Mouse (Mus musculus): ENCODE data around the gene Fzd7. TPM values are rescaled to one million over a fixed set of nuclear protein-coding genes. Genes with fewer than 3 reads are reported as not detected.
A peak's percentile ranks its signal among the peaks of the same experiment; 100 is the strongest.

Gene Fzd7
- polyA plus RNA-seq, 1 experiment from 2014 or later = 3.5 TPM

GRCm38 (mm10) chr1:59448497-59449270, 33.5 kb upstream of the Fzd7 start:
- Histone ChIP-seq H3K9ac (replicated peaks) (no peak overlapping the region), H3K27ac (replicated peaks) (no peak overlapping the region; the same call in 1 of the 2 replicates), H3K4me2 (peak overlapping the region; percentile 36), H3K36me3 (no peaks in the 10 kb centered on the region), H3K9me3 (replicated peaks) (no peaks in the 10 kb centered on the region), H3K4me1 (peaks cover 16% of the 10 kb centered on the region), H3K27me3 (replicated peaks) (no peaks in the 10 kb centered on the region), H3K4me3 (replicated peaks) (no peak overlapping the region)
- WGBS = 48% methylated on average over 11 of the region's 11 CpGs
- ATAC-seq (ENCODE audit: low FRiP score) = no peak

- peak overlapping the region; percentile 36 for H3K4me2 ChIP-seq
- WGBS = 14% methylated on average over 11 of the region's 11 CpGs
- no peaks in the 10 kb centered on the region for H3K9me3 ChIP-seq (replicated peaks)
- no peaks in the 10 kb centered on the region for H3K36me3 ChIP-seq
- H3K9ac ChIP-seq (replicated peaks) = no peak overlapping the region
- H3K4me3 ChIP-seq (replicated peaks) = no peak overlapping the region
- peaks cover 16% of the 10 kb centered on the region for H3K4me1 ChIP-seq
- no peaks in the 10 kb centered on the region for H3K27me3 ChIP-seq (replicated peaks)
- ATAC-seq (ENCODE audit: low FRiP score) = no peak
- H3K27ac ChIP-seq (replicated peaks) = no peak overlapping the region; the same call in 1 of the 2 replicates
Measured at GRCm38 (mm10) chr1:59449423-59449822, 32.8 kb upstream of the Fzd7 start.

- Histone ChIP-seq H3K4me1 (peaks cover 16% of the 10 kb centered on the region), H3K27ac (replicated peaks) (no peak overlapping the region), H3K4me3 (replicated peaks) (no peak overlapping the region), H3K36me3 (no peaks in the 10 kb centered on the region), H3K4me2 (no peak overlapping the region), H3K9me3 (replicated peaks) (no peaks in the 10 kb centered on the region), H3K27me3 (replicated peaks) (no peaks in the 10 kb centered on the region), H3K9ac (replicated peaks) (no peak overlapping the region)
- 0 out of 2 replicates have a peak, but pooled peaks have one; percentile 19 for ATAC-seq (ENCODE audit: low FRiP score)
- 87% methylated on average over 11 of the region's 11 CpGs for WGBS
Measured at GRCm38 (mm10) chr1:59450896-59451295, 31.3 kb upstream of the Fzd7 start.

- H3K9me3 ChIP-seq (replicated peaks) = no peaks in the 10 kb centered on the region
Measured at GRCm38 (mm10) chr1:59451584-59451983, 30.6 kb upstream of the Fzd7 start.

GRCm38 (mm10) chr1:59456825-59457224, 25.4 kb upstream of the Fzd7 start:
- no peak overlapping the region for H3K4me2 ChIP-seq
- ATAC-seq (ENCODE audit: low FRiP score) = no peak
- no peak overlapping the region for H3K4me3 ChIP-seq (replicated peaks)
- H3K4me1 ChIP-seq = peaks cover 13% of the 10 kb centered on the region
- no peaks in the 10 kb centered on the region for H3K36me3 ChIP-seq
- WGBS = 27% methylated on average over 3 of the region's 3 CpGs
- H3K27ac ChIP-seq (replicated peaks) = no peak overlapping the region
- H3K9ac ChIP-seq (replicated peaks) = no peak overlapping the region
- H3K27me3 ChIP-seq (replicated peaks) = no peaks in the 10 kb centered on the region
- no peaks in the 10 kb centered on the region for H3K9me3 ChIP-seq (replicated peaks)

More at GRCm38 (mm10) chr1:59451584-59451983, 30.6 kb upstream of the Fzd7 start:
- WGBS = 12% methylated on average over 9 of the region's 9 CpGs
- H3K27ac ChIP-seq (replicated peaks) = no peak overlapping the region
- no peak overlapping the region for H3K9ac ChIP-seq (replicated peaks)
- no peak overlapping the region for H3K4me3 ChIP-seq (replicated peaks)
- ATAC-seq (ENCODE audit: low FRiP score) = no peak
- no peaks in the 10 kb centered on the region for H3K36me3 ChIP-seq
- H3K4me2 ChIP-seq = no peak overlapping the region
- no peaks in the 10 kb centered on the region for H3K27me3 ChIP-seq (replicated peaks)
- H3K4me1 ChIP-seq = peaks cover 16% of the 10 kb centered on the region

GRCm38 (mm10) chr1:59457873-59458272, 24.4 kb upstream of the Fzd7 start:
- H3K4me2 ChIP-seq = no peak overlapping the region
- H3K27ac ChIP-seq (replicated peaks) = no peak overlapping the region
- H3K36me3 ChIP-seq = no peaks in the 10 kb centered on the region
- H3K27me3 ChIP-seq (replicated peaks) = no peaks in the 10 kb centered on the region
- H3K4me1 ChIP-seq = peaks cover 19% of the 10 kb centered on the region
- no peak overlapping the region for H3K4me3 ChIP-seq (replicated peaks)
- 60% methylated on average over 4 of the region's 4 CpGs for WGBS
- no peaks in the 10 kb centered on the region for H3K9me3 ChIP-seq (replicated peaks)
- no peak for ATAC-seq (ENCODE audit: low FRiP score)
- no peak overlapping the region for H3K9ac ChIP-seq (replicated peaks)

- Histone ChIP-seq H3K4me3 (replicated peaks) (no peak overlapping the region), H3K27me3 (replicated peaks) (no peaks in the 10 kb centered on the region), H3K9ac (replicated peaks) (no peak overlapping the region), H3K27ac (replicated peaks) (no peak overlapping the region; the same call in 1 of the 2 replicates), H3K4me1 (peaks cover 24% of the 10 kb centered on the region), H3K36me3 (no peaks in the 10 kb centered on the region), H3K4me2 (peak overlapping the region; percentile 16), H3K9me3 (replicated peaks) (no peaks in the 10 kb centered on the region)
- ATAC-seq (ENCODE audit: low FRiP score) = no peak; the same call in 1 of the 2 replicates
- 14% methylated on average over 8 of the region's 8 CpGs for WGBS
Measured at GRCm38 (mm10) chr1:59458886-59459285, 23.3 kb upstream of the Fzd7 start.

GRCm38 (mm10) chr1:59464696-59465639, 17.3 kb upstream of the Fzd7 start:
- Histone ChIP-seq H3K9me3 (replicated peaks) (no peaks in the 10 kb centered on the region), H3K9ac (replicated peaks) (no peak overlapping the region), H3K27me3 (replicated peaks) (no peaks in the 10 kb centered on the region; the same call in 1 of the 2 replicates), H3K4me1 (peaks cover 30% of the 10 kb centered on the region), H3K4me3 (replicated peaks) (no peak overlapping the region), H3K27ac (replicated peaks) (no peak overlapping the region; the same call in 1 of the 2 replicates), H3K4me2 (no peak overlapping the region), H3K36me3 (no peaks in the 10 kb centered on the region)
- peak; percentile 36; the same call in 1 of the 2 replicates for ATAC-seq (ENCODE audit: low FRiP score)
- WGBS = 19% methylated on average over 17 of the region's 17 CpGs

- no peak for ATAC-seq (ENCODE audit: low FRiP score)
- H3K4me1 ChIP-seq = peaks cover 30% of the 10 kb centered on the region
- no peak overlapping the region for H3K4me3 ChIP-seq (replicated peaks)
- H3K9me3 ChIP-seq (replicated peaks) = no peaks in the 10 kb centered on the region
- H3K4me2 ChIP-seq = no peak overlapping the region
- WGBS = 60% methylated on average over 9 of the region's 9 CpGs
- no peaks in the 10 kb centered on the region; the same call in 1 of the 2 replicates for H3K27me3 ChIP-seq (replicated peaks)
- H3K27ac ChIP-seq (replicated peaks) = no peak overlapping the region; the same call in 1 of the 2 replicates
- no peak overlapping the region for H3K9ac ChIP-seq (replicated peaks)
- no peaks in the 10 kb centered on the region for H3K36me3 ChIP-seq
Measured at GRCm38 (mm10) chr1:59465640-59466008, 16.6 kb upstream of the Fzd7 start.

- peaks cover 32% of the 10 kb centered on the region for H3K4me1 ChIP-seq
Measured at GRCm38 (mm10) chr1:59469170-59469569, 13.1 kb upstream of the Fzd7 start.

GRCm38 (mm10) chr1:59470766-59471165, 11.5 kb upstream of the Fzd7 start:
- no peak for ATAC-seq (ENCODE audit: low FRiP score)
- no peak overlapping the region for H3K4me2 ChIP-seq
- no peak overlapping the region for H3K27ac ChIP-seq (replicated peaks)
- H3K36me3 ChIP-seq = no peaks in the 10 kb centered on the region
- no peaks in the 10 kb centered on the region for H3K9me3 ChIP-seq (replicated peaks)
- peaks cover 20% of the 10 kb centered on the region for H3K4me1 ChIP-seq
- no peaks in the 10 kb centered on the region; the same call in 1 of the 2 replicates for H3K27me3 ChIP-seq (replicated peaks)
- H3K4me3 ChIP-seq (replicated peaks) = no peak overlapping the region
- H3K9ac ChIP-seq (replicated peaks) = no peak overlapping the region
- WGBS = 45% methylated on average over 4 of the region's 4 CpGs

More at GRCm38 (mm10) chr1:59469170-59469569, 13.1 kb upstream of the Fzd7 start:
- Histone ChIP-seq H3K36me3 (no peaks in the 10 kb centered on the region), H3K9me3 (replicated peaks) (no peaks in the 10 kb centered on the region), H3K4me2 (no peak overlapping the region), H3K9ac (replicated peaks) (no peak overlapping the region), H3K4me3 (replicated peaks) (no peak overlapping the region), H3K27ac (replicated peaks) (no peak overlapping the region), H3K27me3 (replicated peaks) (no peaks in the 10 kb centered on the region; the same call in 1 of the 2 replicates)
- WGBS = 19% methylated on average over 4 of the region's 4 CpGs
- no peak for ATAC-seq (ENCODE audit: low FRiP score)
